Mouse (Mus musculus): ENCODE measurements around the gene Amigo2.

- TF ChIP-seq POLR2A (IDR thresholded peaks at IDR 0.05; ENCODE audit: low read depth, low read length) = no peak
- TF ChIP-seq CTCF (IDR thresholded peaks at IDR 0.05; ENCODE audit: borderline replicate concordance, insufficient read depth, low read length) = no peak
Measured at GRCm38 (mm10) chr15:97223431-97223830, 23.7 kb downstream of the Amigo2 start.
